Mouse (Mus musculus): ENCODE measurements around the gene Selenof.

- TF ChIP-seq GATA1 (IDR thresholded peaks at IDR 0.05; ENCODE audit: borderline replicate concordance, low read length) (no peak), CTCF (IDR thresholded peaks at IDR 0.05; ENCODE audit: low read depth, low read length) (no peak)
Measured at GRCm38 (mm10) chr3:144628005-144628914, 58.2 kb downstream of the Selenof start.
